Mouse (Mus musculus) granulocyte monocyte progenitor cell, adult 5-6 weeks (primary cell): Measurements from ENCODE around the gene Rab38. TPM values are rescaled to one million over a fixed set of nuclear protein-coding genes. Genes with fewer than 3 reads are reported as not detected.
A peak's percentile ranks its signal among the peaks of the same experiment; 100 is the strongest.

Source experiments
- ATAC-seq: replicated peaks from 2 replicates; pipeline ENCODE4 v1.8.0; 2016; ENCODE audit warnings: mild to moderate bottlenecking, moderate TSS enrichment, inconsistent platforms; ENCODE audit not compliant: poor library complexity, severe bottlenecking
- total RNA-seq, 2 experiments: library from RNA; stranded (forward) in 1 of 2; stranded (reverse) in 1 of 2; fragments of 200-712, 200-1000 nt in 1 of 2; fragments of >200 nt in 1 of 2; fragmentation: Nextera tagmentation in 1 of 2; gene quantifications; 2 replicates each; pipeline ENCODE4 v1.2.3; 2014 to 2017

Gene Rab38
- total RNA-seq (2014; fragmentation: Nextera tagmentation) (28.2 and 45.6 TPM in 2 replicates), total RNA-seq (2017) (32.4 and 46.0 TPM in 2 replicates)

DNA sequence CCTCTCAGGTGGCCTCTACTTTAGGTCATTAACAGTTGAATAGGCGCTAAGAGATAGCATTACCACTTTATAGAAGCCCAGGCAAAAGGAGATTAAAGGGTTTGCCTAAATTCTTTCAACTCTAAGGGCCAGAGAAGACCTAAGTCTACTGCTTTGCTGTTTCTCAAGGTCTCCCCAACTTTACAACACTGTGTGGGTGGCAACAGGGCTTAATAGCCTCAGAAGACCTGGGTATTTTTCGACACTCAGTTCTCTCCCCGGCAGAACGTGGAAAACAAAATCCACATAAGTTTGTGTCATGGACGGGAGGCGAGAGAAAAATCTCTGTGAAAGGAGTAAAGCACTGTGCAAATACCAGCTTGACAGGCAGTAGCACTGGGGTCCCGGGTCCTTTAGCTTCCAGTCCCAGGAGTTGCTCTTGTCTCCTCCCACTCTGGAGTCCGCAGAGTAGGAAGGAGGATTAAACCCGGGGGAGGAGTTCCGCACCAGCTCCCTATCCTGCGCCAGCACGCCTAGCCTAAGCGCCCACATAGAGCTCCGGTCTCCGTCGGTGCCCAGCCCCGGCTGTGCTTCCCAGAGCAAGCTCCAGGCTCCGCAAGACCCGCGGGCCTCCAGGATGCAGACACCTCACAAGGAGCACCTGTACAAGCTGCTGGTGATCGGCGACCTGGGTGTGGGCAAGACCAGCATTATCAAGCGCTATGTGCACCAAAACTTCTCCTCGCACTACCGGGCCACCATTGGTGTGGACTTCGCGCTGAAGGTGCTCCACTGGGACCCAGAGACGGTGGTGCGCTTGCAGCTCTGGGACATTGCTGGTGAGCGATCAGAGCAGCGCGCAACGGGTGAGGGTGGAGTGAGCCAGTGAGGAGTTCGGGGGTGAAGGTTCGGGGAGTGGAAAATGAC lies at the start of gene Rab38:
Rab38 (plus strand) TSS at position 488 of the 906 bp plus-strand sequence.
- peak; percentile 87 for ATAC-seq

DNA sequence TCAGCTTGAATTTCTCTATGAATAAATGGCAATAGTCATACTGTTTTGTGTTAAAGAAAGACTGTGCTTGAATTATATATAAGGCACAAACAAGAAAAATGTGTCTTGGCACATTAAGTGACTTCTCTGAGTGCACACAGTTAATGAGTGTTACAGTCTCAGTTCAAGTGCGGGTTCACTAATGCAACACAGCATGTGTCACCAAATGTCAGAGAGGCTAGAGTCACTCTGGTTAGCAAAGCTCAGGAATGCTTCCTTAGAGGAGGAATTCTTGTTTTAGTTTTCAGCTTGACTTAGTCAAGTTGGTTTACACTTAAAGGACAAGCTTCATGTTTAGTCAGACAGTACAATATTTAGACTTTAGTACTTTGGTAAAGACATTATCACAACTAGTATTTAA lies 35.5 kb upstream of the Rab38 start:
- no peak for ATAC-seq

DNA sequence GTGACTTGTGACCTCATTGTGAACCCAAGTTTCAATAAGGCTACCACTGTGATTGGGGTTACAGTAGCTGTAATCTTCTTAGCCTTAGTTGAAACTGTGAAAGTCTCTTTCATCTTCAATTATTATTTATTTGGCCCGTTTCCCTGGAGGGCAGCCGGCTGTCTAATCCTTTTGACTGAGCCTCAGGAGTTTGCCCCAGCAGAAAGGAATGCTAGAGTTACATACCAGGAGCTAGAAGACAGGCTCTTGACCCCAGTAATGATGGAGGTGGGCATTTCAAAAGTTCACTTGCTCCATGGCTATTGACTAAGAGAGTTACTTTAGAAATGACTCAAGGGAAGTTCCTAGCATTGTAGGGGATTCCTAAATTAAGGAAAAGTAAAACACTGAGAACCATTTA lies 34.3 kb upstream of the Rab38 start:
- no peak for ATAC-seq

DNA sequence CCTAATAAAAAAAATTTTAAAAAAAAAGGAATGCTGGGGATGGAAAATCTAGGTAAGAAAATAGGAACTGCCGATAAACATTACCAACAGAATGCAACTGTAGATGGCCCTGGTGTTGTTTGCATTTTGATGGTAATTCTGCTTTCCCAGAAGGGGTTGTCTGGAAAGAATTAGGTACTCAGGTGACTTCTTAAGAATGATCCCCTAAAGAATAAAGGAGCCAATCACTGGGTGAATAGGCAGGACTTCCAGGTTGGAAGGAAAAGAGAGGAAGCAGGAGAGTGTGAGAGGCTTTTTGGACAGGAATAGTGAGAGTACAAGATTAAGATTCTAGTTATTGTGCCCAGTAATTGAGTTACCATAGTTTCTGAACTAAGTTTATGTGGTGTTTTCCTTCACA lies 24.8 kb upstream of the Rab38 start:
- ATAC-seq, result no peak

DNA sequence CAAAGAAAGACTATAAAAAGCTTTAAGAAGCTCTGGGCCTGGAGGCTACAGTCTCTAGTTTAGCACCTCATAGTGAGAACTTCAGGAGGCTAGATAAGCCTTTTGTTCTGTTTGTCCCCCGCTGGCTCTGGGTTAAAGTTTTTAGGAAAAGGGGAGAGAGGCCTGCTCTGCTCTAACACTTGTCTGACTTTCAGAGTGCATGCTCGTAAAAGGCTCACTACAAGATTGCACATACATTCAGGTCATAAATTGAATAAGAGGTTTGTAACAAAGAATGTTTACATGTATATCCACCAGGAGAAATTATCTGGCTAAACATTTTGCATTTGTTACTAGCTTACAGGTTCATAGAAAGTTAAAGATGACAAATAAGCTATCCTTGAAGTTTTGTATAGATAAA lies 23.6 kb upstream of the Rab38 start:
- ATAC-seq, result no peak

DNA sequence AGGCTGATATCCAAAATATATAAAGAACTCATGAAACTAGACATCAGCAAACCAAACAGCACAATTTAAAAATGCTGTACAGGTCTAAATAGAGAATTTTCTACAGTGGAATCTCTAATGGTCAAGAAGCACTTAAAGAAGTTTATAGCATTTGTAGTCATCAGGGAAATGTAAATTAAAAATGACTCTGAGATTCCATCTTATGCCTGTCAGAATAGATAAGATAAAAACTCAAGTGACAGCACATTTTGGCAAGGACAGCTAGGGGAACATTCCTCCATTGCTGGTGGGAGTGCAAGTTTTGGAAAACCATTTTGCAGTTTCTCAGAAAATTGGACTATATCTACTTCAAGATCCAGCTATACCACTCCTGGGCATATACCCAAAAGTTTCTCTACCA lies 8.3 kb upstream of the Rab38 start:
- no peak for ATAC-seq

DNA sequence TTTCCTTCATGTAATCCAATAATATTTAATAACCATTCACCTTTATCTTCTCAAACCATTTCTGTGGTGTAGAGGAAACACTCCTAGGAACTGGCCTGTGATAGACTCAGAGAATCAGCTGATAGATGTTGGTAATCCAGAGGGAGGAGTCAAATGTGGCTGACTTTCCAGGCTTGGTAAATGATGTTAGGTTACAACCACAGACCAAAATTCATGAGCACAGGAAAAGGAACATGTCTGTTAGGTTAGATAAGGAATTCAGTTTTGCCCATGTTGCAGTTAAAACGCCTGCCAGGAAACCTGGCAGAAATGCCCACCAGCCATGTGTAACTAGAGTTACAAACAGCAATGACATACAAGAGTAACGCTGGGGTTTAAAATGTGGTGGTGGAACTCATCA lies 6.2 kb upstream of the Rab38 start:
- ATAC-seq, result peak; percentile 93

DNA sequence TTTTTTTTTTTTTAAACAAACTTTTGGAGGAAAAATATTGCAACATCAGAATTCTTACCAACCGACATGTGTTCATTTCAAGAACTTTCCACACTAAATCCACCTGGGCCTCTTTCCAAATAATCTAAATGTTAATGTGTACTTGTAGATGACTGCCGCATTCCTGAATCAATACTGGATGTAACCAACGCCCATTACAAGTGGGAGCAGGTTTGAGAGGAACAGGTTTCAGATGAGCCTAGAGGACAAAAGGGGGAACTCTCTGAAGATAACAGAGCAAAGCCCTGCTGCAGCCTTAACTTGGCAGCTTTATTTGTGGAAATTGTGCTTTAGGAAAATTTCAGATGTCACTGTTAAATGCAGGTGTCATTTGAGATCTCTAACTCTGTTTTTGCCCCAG lies 4.3 kb upstream of the Rab38 start:
- ATAC-seq, result 0 out of 2 replicates have a peak, but pooled peaks have one; percentile 4

DNA sequence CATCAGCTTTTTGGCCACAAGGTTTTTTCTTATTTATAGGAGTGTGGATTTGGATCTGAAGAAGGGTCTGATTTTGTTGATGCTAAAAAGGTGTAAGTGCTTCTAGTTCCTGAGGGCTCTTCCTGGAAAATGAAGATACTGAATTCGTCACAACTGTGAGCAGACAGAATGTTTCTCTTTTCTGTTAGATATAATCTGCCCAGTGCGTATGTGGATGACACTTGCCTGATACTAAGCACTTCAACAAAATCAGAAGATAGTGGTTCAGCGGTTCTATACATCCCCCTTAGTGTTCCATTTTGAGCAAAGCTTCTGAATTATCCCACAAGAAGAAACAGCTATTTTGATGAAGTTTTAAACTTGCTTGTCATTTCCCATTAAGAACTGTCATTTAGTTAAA lies 2.6 kb upstream of the Rab38 start:
- ATAC-seq, result no peak

DNA sequence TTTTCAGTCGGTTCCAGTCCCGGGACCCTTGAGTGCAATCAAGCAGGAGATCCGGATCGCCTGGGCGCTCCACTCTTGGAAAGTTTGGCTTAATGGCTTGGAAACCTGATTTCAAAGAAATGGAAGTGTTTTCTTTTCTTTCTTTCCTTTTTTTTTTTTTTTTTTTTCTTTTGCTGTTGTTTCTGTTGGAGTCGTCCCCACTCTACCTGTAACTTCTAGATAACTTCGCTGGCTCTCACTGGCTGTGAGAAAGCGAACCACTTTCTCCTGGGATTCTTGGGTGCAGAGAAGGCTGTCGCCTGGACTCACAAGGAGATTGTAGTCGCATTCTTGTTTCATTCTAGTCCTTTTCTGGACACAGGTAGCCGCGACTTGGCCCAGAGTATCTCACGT lies 615 bp downstream of the Rab38 start:
- no peak for ATAC-seq

DNA sequence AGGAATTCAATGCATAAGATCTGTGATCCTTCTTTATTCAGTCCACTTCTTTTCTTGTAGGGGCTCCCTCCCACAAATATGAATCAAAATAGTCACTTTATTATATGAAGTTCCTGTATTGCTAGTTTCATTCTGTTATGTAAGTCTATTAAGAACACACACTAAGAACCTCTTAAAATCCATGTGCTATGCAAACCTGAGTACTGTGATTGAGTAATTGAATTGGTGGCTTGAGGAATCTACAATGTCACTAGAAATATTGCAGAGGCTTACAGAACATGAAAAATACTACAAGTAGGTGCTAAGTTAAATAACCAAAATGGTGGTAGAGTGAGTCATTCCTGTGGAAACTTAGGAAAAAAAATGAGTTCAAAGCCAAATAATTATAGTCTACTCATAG lies 10.2 kb downstream of the Rab38 start:
- peak; percentile 77 for ATAC-seq

DNA sequence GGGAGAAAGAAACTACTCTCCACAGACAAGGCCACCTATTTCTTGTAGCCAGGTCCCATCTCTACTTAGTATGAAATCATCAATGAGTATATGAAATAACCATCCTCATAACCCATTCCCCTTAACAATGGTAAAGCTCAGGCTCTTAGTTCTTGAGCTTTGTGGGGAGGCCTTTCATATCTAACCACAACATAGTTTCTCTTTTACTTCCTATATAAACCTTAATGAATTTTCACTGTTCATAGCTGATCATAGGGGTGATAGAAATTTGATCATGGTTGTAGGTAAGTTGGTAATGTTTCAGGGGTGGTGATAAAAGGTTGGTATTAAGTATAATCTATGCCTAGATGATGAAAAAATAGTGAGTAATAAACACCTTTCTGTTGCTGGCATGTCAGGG lies 12.6 kb downstream of the Rab38 start:
- peak; percentile 66 for ATAC-seq

DNA sequence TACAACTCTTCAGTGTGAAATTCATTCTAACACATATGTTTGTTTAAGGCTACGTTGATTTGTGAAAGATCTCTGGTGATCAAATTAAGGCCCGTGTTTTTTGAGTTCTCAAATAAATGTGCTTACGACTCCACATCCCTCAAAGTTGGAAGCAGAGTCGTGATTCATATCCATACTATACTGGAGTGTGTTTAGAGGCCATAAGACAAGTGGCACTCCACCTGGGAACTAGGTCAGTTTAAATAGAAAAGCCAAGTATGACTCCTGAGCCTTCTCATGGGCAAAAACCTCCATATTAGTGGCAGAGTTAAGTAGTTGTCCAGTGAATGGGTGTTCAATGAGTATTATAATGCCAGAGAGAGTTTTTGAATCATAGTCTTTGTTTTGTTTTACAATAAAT lies 13.4 kb downstream of the Rab38 start:
- ATAC-seq, result no peak

DNA sequence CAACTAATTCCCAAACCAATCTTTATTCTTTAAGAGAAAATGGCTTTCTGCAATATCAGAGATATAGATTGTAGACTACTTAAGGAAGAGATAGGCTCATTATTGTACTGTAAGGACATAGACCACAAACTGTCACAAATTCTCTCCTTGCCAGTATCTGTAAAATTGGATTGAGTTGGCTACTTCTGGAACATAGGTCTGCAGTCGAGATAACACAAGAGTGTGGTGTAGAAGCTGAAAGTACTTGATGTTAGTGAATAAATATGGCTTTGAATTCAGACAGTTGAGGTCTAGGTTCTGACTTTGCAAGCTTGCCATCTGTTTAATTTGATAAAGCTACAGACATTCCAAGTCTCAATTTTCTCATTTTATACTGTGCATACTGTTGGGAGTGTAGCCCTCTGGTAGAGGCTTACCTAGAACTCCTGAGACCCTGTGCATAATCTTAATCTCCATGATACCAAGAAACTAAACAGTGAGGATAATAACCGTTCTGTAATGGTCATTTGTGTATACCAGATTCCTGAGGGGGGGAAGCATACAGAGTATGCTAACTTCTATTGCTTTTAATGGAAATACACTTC lies 15.3 kb downstream of the Rab38 start:
- ATAC-seq, result no peak

DNA sequence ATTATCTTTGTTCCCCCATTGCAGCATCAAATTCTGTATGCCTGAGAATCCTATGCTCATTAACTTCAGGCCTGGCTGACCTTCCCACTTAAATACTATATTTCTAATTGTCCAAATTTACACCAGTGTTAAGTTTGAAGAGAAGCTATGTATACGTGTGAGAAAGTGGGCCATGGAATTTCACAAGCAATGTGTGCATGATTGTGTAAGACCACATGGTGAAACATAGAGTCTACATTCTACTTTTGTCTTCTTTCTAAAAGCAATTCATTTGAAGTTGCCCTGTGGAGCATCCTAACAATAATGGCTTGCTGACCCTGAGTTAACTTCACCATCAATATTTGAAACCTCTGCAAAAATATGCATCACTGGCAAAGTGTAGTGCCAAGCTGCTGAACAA lies 23.2 kb downstream of the Rab38 start:
- ATAC-seq, result peak; percentile 70

DNA sequence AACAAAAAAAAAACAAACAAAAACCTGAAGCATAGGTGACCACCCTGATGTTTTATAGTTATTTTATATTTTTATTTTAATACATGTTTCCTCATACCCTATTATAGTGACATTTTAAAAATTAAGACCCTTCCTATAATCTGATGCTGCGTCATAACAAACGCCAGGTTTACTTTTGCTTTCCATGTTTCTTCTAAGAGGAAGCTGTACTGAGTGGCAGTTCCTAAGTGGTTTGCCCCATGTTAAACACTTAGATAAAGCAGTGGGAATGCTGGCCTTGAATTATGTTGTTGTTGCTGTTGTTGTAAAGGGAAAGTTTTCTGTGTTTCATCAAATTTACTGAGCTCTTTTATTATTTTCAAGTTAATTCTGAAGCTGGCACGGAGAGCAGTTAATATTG lies 27.8 kb downstream of the Rab38 start:
- peak; percentile 74 for ATAC-seq

DNA sequence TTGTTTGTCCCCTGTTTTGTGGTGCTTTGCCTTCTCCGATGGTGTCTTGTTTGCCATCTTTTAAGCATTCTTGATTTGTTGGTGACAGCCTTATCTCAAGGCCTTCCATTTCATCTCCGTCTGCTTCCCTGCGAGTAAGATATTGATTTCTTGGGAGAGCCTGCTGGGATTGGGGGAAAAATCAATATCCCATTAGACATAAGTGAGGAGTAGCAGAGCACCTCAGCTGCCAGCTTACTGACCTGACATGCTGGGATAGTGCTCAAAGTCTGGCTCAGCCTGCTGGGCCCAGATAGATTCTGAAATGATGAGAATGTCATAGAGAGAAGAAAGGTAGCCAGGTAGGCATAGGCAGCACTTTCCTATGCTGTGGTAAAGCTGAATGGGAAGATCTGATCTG lies 37.7 kb downstream of the Rab38 start:
- no peak for ATAC-seq

DNA sequence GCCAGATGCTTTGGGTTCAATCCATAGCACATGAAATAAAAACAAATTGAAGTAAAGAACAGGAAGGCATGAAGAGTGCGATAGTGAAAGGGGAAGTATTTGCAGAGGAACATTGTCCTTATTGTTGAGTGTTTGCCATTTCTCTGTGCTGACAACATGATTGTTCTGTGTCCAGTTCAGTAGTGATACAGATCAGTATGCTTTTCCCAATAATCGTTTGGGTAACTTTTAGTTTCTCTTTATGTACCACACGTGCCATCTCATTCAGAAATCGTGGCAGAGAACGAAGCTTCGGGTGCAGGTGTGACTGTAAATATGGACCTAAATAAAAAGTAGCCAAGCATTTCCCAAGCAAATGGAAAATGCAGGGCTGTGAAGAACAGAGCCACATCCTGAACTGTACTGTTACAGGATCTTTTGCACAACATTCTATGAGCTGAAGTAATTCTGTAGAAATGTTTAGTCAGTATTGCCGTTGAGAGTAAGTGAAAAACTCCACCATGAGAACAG lies 52.1 kb downstream of the Rab38 start:
- ATAC-seq, result peak; percentile 80

DNA sequence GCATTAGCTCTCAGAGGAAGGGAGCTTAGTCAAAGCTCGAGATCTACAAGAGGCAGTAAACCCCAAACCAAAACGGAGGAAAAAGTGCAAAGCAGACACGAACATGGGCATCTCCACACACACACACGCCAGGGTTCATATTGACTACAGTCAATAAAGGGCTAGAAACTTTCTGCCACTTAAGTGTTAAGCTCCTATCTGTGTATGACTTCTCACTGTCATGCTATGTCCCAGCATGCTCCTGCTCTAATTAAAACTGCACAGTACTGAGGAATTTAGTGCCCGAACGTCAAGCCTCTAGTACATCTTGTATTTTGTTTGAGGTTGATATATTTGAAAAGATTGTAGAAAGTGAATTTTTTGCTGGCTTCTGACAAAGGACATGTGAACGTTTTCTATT lies 52.6 kb downstream of the Rab38 start:
- ATAC-seq, result no peak; the same call in 1 of the 2 replicates

DNA sequence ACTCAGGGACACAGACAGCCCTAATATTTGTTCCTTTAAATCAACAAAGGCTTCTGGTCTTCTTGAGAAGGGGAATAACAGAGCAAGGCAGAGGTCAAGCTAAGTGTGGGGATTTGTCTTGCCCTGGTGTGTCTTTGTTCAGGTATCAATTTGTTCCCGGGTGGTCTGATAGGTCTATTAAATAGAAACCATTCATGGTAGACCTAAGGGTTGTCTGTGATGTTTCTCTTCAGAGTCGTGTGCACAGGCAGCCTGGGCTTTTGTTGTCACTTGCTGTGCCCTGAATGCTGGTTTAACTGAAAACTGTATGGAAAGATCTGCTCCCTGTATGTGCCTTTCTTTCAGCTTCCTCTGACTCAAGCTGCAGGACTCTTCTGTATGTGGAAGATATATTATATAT lies 60.9 kb downstream of the Rab38 start:
- no peak for ATAC-seq

DNA sequence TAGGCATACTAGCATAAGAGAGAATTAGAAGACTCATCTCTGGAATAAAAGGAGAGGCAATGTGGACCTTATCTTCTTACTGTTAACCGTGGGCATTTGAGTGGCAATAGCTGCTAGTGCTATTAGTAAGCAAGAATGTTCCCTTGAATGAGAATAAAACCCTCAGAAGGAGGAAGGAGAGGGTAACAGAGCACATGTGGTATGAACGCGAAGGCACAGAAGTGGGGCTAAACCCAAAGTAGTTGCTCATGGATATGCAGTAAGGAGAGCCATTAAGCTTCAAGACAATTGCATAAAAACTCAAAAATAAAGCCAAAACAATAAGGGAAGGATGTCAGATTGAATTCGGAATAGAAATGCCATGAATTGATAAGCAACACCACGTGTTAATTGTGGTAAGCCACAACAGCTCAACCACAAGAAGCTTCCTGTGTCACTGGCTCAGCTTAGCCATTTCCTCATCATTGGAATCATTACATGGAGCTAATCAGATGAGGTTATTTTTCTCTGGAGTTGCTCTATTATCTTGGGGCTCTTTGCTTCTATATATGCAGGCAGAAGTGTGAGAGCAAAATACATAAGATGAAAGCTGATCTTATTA lies 72.2 kb downstream of the Rab38 start:
- peak; percentile 99 for ATAC-seq
